Mouse (Mus musculus) hindbrain, embryonic 10.5 days (tissue): Measurements from ENCODE around the gene Fam217a. TPM values are rescaled to one million over a fixed set of nuclear protein-coding genes. Genes with fewer than 3 reads are reported as not detected.
"Not testable (repeated sequence)": the region's sequence is repeated elsewhere in the genome, so short reads cannot be mapped to it uniquely, and the experiment has no call there.

ENCODE experiments used
- DNase-seq: peaks from one replicate; pipeline ENCODE4 v3.0.0-alpha.2; 2017; ENCODE audit warnings: low spot score
- H3K27ac ChIP-seq: fragments of 300-500 bp; sonication (generic); 2 replicates; pipeline ENCODE4 v1.5.1; 2016; ENCODE audit warnings: mild to moderate bottlenecking, moderate library complexity
- H3K27me3 ChIP-seq: fragments of 300-500 bp; sonication (generic); 2 replicates; pipeline ENCODE4 v1.6.1; 2016; ENCODE audit warnings: mild to moderate bottlenecking; ENCODE audit not compliant: poor library complexity, insufficient read depth, severe bottlenecking
- H3K36me3 ChIP-seq: fragments of 300-500 bp; sonication (generic); 2 replicates; pipeline ENCODE4 v1.6.1; 2016; ENCODE audit warnings: mild to moderate bottlenecking, moderate library complexity
- H3K4me1 ChIP-seq: fragments of 300-500 bp; sonication (generic); replicated peaks from 2 replicates; pipeline ENCODE4 v1.6.1; 2016; ENCODE audit warnings: mild to moderate bottlenecking
- H3K4me3 ChIP-seq: fragments of 300-500 bp; sonication (generic); 2 replicates; pipeline ENCODE4 v1.5.1; 2016; ENCODE audit warnings: mild to moderate bottlenecking, moderate library complexity
- H3K9me3 ChIP-seq: fragments of 300-500 bp; sonication (generic); 2 replicates; pipeline ENCODE4 v1.6.1; 2016; ENCODE audit warnings: mild to moderate bottlenecking, moderate library complexity
- WGBS: fragments of 180-500 bp; shearing (Covaris S2); methylation state at CpG from one replicate; pipeline ENCODE4 v1.1.7; 2016; 5-methylcytosine and 5-hydroxymethylcytosine counted together
- polyA plus RNA-seq: library from polyadenylated mRNA; unstranded; fragments of >200 nt; fragmentation: Nextera tagmentation; extraction: Ambion mirVana; gene quantifications from 2 replicates; pipeline ENCODE4 v1.2.1, GENCODE M21; 2016

The Fam217a gene
- 1.3 and 1.4 TPM in 2 replicates for polyA plus RNA-seq

DNA sequence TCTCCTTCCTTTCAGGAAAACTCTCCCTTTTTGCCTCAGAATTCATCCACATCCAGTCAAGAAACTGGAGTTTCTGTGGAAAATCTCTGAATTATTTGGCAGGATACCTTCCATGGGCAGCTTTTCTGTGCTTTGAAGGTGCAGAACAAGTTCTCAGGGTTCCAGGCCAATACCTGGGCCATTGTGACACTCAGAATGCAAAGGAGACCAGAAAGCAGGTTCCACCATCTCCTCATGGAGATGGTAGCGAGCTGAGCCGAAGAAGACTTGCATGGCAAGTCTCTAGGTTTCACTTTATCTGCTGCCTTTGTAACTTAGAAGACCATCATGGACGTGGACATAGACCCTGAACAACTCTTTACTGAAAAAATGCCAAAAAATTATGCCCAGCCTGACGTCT lies at the start of gene Fam217a, which contains the start of gene 4933417A18Rik:
Fam217a (minus strand) TSS at position 101 of the 400 bp plus-strand sequence.
4933417A18Rik (plus strand) TSS at position 200 of the 400 bp plus-strand sequence.
- Histone ChIP-seq H3K27me3 (no peaks in the 10 kb centered on the region), H3K36me3 (no peaks in the 10 kb centered on the region), H3K4me1 (no peaks in the 10 kb centered on the region), H3K4me3 (no peak within 1 kb of the TSS), H3K9me3 (no peaks in the 10 kb centered on the region), H3K27ac (no peak within 1 kb of the TSS)
- 83% methylated on average over 4 of the region's 4 CpGs for WGBS
- no peak for DNase-seq

DNA sequence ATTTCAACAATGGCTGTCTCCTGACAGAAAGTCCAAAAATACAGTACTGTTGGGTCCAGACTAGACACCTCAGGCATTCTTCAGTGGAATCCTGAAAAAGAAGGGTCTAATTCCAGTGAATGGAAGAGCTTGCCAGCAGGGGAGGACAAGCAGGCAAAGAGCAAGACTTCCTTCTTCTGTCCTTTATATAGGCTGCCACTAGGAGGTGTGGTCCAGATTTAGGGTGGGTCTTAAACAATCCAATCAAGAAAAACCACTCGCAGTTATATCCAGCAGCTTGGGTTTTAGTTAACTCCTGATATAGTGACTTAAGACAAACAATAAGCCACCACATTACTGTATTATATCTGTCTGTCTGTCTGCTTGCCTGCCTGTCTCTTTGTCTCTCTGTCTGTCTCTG lies 49.7 kb upstream of the Fam217a start:
- Histone ChIP-seq H3K4me1 (no peaks in the 10 kb centered on the region), H3K4me3 (no peak overlapping the region), H3K27ac (no peak overlapping the region), H3K9me3 (no peaks in the 10 kb centered on the region), H3K36me3 (peaks cover 29% of the 10 kb centered on the region), H3K27me3 (no peaks in the 10 kb centered on the region)
- 67% methylated on average over 1 of the region's 1 CpGs for WGBS
- no peak for DNase-seq

DNA sequence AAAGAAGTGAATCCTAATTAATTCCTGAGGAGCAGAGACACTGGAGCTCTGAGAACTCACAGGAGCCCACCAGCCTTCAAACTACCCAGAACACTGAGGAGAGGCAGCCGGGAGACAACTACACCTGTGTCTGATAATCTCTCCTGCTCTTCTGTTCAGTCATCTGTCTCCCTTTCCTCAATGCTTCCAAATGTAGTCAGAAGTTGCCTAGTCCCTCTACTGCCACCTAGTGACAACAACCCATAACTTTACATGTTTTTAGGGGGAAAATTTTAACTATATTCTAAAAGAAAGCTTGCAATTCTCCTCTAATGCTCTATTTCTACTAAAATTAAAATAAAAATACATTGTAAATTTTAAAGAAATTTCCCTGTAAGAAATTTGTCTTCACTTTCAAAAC lies 49.0 kb upstream of the Fam217a start:
- no peak overlapping the region for H3K4me3 ChIP-seq
- 35% methylated on average over 1 of the region's 1 CpGs for whole genome bisulfite sequencing
- DNase-seq = no peak
- H3K27ac ChIP-seq = no peak overlapping the region
- peaks cover 22% of the 10 kb centered on the region for H3K36me3 ChIP-seq
- no peaks in the 10 kb centered on the region for H3K9me3 ChIP-seq
- H3K27me3 ChIP-seq = no peaks in the 10 kb centered on the region
- no peaks in the 10 kb centered on the region for H3K4me1 ChIP-seq

DNA sequence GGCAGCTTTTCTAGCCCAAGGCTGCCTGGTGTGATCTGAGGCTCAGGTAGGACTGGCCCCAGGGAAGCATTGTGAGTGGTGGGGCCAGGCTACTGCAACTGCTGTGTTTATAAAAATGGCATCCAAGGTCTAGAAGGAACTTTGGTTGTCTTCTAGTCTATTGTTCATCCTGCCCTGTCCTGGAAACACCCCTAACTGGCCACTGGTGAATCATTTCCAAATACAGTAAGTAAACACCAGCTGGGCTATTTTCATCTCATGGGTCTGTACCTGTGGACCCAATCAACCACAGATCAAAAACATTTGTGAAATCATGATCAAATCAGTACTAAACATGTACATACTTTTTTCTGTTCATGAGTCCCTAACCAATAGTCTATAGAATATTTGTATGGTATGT lies 48.3 kb upstream of the Fam217a start:
- H3K9me3 ChIP-seq, DNase-seq, H3K27me3 ChIP-seq, H3K4me1 ChIP-seq, H3K27ac ChIP-seq, H3K4me3 ChIP-seq: not testable (repeated sequence)
- peaks cover 16% of the 10 kb centered on the region for H3K36me3 ChIP-seq

DNA sequence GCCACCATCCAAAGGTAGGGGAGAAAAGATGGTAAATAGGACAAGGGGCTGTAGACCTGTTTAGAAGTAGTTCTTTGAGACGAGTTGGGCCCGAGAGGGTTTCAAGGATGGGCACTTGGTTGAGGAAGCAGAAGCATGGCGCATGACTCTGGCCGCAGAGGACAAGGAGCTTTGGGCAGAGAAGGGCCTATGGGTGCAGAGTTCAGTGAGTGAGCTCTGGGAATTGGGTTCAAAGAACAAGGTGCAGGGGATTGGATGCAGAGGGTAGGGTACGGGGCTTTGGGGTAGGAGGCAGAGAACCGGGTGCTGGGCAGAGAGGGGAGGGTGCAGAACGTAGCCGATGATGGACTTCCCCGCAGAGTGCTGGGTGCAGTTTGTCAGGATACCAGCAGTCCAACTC lies 41.5 kb upstream of the Fam217a start:
- not testable (repeated sequence) for H3K9me3 ChIP-seq, H3K4me3 ChIP-seq, H3K36me3 ChIP-seq, H3K27ac ChIP-seq, DNase-seq
- WGBS = 72% methylated on average over 9 of the region's 9 CpGs
- H3K27me3 ChIP-seq = peaks cover 37% of the 10 kb centered on the region
- H3K4me1 ChIP-seq = peaks cover 16% of the 10 kb centered on the region

DNA sequence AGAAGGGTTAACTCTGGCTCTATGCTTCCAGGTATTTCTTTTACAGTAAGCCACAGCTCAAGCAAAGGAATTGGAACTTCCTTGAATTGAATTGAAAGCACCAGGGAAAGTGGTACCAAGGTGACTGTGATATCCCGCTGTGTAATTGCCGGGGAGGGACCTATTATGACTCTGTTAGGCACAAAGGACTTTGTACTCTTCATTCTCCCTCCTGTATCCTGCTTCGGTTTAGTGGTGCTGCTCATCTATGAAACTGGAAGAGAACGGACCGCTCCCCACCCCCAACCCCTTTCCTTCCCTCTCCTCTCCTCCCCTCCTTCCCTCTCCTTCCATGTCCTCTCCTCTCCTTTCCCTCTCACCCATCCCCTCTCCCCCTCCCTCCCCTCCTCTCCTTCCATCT lies 40.8 kb upstream of the Fam217a start:
- Histone ChIP-seq H3K9me3 (no peaks in the 10 kb centered on the region), H3K27ac (no peak overlapping the region), H3K4me1 (peaks cover 16% of the 10 kb centered on the region), H3K27me3 (peaks cover 37% of the 10 kb centered on the region), H3K4me3 (peak overlapping the region; percentile 58), H3K36me3 (no peaks in the 10 kb centered on the region)
- 7% methylated on average over 5 of the region's 5 CpGs for WGBS
- peak; percentile 2 for DNase-seq

DNA sequence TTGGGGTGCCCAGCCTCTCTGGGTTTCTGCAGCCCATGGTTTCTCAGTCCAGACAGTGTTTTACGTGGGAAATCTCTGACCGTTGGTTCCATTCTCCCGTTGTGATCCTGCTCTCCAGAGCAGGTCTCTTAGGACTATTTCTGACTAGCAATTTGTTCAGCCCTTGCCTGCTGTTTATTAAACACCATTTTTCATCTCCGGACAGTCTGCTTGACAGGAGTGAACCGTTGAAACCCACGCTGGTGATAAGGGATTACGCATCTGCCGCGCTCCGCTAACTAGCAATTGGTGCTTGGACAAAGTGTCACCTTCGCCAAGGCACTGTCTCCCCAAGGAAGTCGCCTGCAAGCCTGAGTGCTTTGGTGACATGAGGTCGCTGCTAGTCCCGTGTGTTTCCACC lies 40.3 kb upstream of the Fam217a start:
- peaks cover 16% of the 10 kb centered on the region for H3K4me1 ChIP-seq
- no peak overlapping the region for H3K27ac ChIP-seq
- peaks cover 37% of the 10 kb centered on the region for H3K27me3 ChIP-seq
- WGBS = 4% methylated on average over 14 of the region's 14 CpGs
- H3K4me3 ChIP-seq = peak overlapping the region; percentile 58
- no peaks in the 10 kb centered on the region for H3K9me3 ChIP-seq
- DNase-seq = peak; percentile 25
- no peaks in the 10 kb centered on the region for H3K36me3 ChIP-seq

DNA sequence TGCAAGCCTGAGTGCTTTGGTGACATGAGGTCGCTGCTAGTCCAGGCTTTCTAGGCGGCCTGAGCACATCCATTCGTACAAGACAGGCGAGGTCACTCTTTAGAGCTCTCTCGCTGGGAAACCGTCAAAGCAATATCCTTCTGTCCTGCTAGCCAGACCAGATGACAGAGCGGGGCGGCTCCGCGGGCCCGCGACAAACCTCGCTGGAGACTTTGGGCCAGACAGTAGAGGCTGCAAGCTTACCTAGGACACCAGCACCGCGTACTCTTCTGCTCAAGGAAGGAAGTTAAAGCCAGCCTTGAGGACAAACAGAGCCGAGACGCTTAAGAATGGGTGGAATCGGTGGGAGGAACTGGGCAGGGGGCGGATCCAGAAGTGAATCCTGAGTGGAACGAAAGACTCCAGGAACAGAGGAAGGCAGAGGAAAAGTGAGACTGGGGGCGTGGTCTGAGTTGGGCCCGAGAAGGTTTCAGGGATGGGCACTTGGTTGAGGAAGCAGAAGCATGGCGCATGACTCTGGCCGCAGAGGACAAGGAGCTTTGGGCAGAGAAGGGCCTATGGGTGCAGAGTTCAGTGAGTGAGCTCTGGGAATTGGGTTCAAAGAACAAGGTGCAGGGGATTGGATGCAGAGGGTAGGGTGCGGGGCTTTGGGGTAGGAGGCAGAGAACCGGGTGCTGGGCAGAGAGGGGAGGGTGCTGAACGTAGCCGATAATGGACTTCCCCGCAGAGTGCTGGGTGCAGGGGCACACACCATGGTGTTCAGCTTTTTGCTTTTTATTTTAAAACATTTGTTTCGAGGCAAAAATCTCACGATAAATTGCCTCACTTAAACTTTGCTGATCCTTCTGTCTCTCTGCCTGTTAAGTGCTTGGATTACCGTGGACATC lies 39.6 kb upstream of the Fam217a start, which contains the start of gene Eci3:
Eci3 (minus strand) TSS at position 300 of the 887 bp plus-strand sequence.
- peak; percentile 46 for DNase-seq
- H3K4me1 ChIP-seq = peaks cover 16% of the 10 kb centered on the region
- no peaks in the 10 kb centered on the region for H3K36me3 ChIP-seq
- WGBS = 2% methylated on average over 32 of the region's 32 CpGs
- peaks cover 3% of the 10 kb centered on the region; the same call in 1 of the 2 replicates for H3K9me3 ChIP-seq
- 0 out of 2 replicates have a peak within 1 kb of the TSS, but pooled peaks have one; percentile 45 for H3K27ac ChIP-seq
- peaks cover 37% of the 10 kb centered on the region for H3K27me3 ChIP-seq
- H3K4me3 ChIP-seq = peak within 1 kb of the TSS; percentile 58

DNA sequence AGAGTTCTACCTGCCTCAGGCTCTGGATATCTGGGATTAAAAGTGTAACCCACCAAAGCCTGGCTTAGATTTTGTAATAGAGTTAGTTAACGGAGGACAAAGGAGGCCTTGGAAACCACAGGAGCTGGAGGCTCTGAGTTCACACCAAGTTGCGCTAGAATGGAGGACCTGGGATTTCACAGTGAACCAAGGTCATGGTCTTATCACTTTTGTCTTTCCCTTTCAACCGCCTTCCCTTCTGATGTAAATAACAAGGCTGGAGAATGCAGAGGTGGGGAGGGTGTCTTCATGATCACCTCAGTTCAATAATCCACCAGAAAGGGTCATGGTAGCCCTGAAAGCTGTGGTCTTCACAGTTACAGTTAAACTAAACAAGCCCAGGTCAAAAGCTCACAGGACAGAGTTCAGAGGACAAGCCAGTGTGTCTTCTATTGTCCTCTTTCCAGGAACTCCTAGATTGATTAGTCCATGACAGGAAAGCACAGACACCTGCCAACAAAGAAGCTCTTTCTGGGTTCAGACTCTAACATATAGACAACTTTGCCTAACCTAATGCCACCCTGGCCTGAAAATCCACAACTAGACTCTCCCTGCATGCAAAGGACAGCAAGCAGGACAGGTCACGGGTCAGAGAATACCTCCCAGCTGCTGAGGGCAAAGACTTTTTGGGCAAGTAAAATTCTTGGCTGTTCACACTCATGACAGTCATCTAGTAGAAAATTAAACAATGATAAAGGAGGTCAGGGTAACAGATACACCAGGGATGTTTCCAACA lies 37.1 kb upstream of the Fam217a start:
- H3K9me3 ChIP-seq = peaks cover 3% of the 10 kb centered on the region; the same call in 1 of the 2 replicates
- DNase-seq = no peak
- H3K4me3 ChIP-seq = no peak overlapping the region
- no peaks in the 10 kb centered on the region for H3K36me3 ChIP-seq
- no peak overlapping the region for H3K27ac ChIP-seq
- WGBS = 83% methylated on average over 4 of the region's 4 CpGs
- peaks cover 16% of the 10 kb centered on the region for H3K4me1 ChIP-seq
- H3K27me3 ChIP-seq = peaks cover 35% of the 10 kb centered on the region

GRCm38 (mm10) chr13:34958158-34958557 lies 34.0 kb upstream of the Fam217a start:
- not testable (repeated sequence) for H3K4me3 ChIP-seq, H3K27me3 ChIP-seq, H3K36me3 ChIP-seq, H3K4me1 ChIP-seq, H3K27ac ChIP-seq, H3K9me3 ChIP-seq, DNase-seq
- 87% methylated on average over 3 of the region's 3 CpGs for WGBS

DNA sequence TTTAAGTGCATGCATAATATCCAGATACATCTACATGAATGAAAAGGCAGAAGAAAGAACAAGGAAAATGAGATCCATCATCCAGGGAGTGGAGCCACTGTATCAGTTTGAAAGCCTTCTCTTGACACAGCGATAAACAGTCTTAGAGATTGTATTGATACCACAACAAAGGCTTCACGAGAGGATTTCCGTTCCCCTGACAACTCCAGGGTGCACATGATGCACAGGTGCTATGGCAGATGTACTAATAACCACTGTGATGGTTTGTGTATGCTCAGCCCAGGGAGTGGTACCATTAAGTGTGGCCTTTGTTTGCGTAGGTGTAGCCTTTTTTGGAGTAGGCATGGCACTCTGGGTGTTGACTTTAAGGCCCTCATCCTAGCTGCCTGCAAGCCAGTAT lies 32.8 kb upstream of the Fam217a start:
- Histone ChIP-seq H3K4me3 (no peak overlapping the region), H3K27me3 (no peaks in the 10 kb centered on the region), H3K4me1 (no peaks in the 10 kb centered on the region), H3K27ac (no peak overlapping the region), H3K9me3 (peaks cover 3% of the 10 kb centered on the region; the same call in 1 of the 2 replicates), H3K36me3 (no peaks in the 10 kb centered on the region)
- DNase-seq = no peak
- 87% methylated on average over 4 of the region's 4 CpGs for WGBS

DNA sequence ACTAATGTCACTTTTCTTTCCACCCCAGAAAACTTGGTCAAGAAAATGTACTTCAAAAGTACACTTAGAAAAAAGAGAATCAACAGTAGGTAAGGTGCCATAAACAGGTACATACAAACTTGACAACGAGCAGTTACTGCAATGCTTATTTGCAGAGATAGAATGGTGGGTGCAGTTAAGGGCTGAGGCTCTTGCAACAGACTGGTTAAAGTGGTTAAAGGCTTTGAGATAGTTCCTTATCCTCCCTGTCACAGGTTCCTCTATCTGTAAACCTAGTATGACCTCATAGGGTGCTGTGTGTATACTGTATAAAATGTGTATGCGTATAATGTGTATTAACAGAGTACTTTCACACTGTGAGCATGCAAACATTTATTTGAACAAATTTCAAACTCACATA lies 27.3 kb upstream of the Fam217a start:
- WGBS = 94% methylated on average over 2 of the region's 2 CpGs
- DNase-seq, H3K9me3 ChIP-seq, H3K27ac ChIP-seq, H3K4me3 ChIP-seq, H3K27me3 ChIP-seq, H3K4me1 ChIP-seq, H3K36me3 ChIP-seq: not testable (repeated sequence)

GRCm38 (mm10) chr13:34942370-34942769 lies 18.3 kb upstream of the Fam217a start:
- no peaks in the 10 kb centered on the region for H3K27me3 ChIP-seq
- no peak overlapping the region for H3K27ac ChIP-seq
- H3K36me3 ChIP-seq = no peaks in the 10 kb centered on the region
- H3K4me1 ChIP-seq = no peaks in the 10 kb centered on the region
- H3K4me3 ChIP-seq = no peak overlapping the region
- DNase-seq = no peak
- H3K9me3 ChIP-seq = no peaks in the 10 kb centered on the region
